Mouse (Mus musculus) large intestine, adult 2 months (tissue): Measurements from ENCODE around the gene Gm21477. TPM values are rescaled to one million over a fixed set of nuclear protein-coding genes. Genes with fewer than 3 reads are reported as not detected.
"Not testable (repeated sequence)": the region's sequence is repeated elsewhere in the genome, so short reads cannot be mapped to it uniquely, and the experiment has no call there.

Experiments
- DNase-seq: peaks from one replicate; pipeline ENCODE4 v3.0.0-alpha.2; 2012; ENCODE audit warnings: low read depth, low spot score
- WGBS: fragments of 180-500 bp; shearing (Covaris S2); methylation state at CpG from one replicate; pipeline ENCODE4 v1.1.7; 2018; 5-methylcytosine and 5-hydroxymethylcytosine counted together
- polyA plus RNA-seq: library from polyadenylated mRNA; depleted of rRNA; stranded (reverse); fragments of >200 nt; gene quantifications from 2 replicates; pipeline ENCODE4 v1.2.3, GENCODE M21; 2012; rRNA removed

The Gm21477 gene
- not detected in 2 replicates for polyA plus RNA-seq

- 17% methylated on average over 1 of the region's 6 CpGs for WGBS
Observed at GRCm38 (mm10) chrY:87116521-87116920, at the start of gene Gm21477. TSS of gene Gm21477 (plus strand) at chrY:87116821.

More at GRCm38 (mm10) chrY:87116521-87116920, at the start of gene Gm21477:
- DNase-seq: not testable (repeated sequence)
